Mouse (Mus musculus): ENCODE data around the gene Dzip3. TPM values are rescaled to one million over a fixed set of nuclear protein-coding genes. Genes with fewer than 3 reads are reported as not detected.
A peak's percentile ranks its signal among the peaks of the same experiment; 100 is the strongest.

Gene Dzip3
- polyA plus RNA-seq, 1 experiment from 2014 or later, result 80.9 TPM

DNA sequence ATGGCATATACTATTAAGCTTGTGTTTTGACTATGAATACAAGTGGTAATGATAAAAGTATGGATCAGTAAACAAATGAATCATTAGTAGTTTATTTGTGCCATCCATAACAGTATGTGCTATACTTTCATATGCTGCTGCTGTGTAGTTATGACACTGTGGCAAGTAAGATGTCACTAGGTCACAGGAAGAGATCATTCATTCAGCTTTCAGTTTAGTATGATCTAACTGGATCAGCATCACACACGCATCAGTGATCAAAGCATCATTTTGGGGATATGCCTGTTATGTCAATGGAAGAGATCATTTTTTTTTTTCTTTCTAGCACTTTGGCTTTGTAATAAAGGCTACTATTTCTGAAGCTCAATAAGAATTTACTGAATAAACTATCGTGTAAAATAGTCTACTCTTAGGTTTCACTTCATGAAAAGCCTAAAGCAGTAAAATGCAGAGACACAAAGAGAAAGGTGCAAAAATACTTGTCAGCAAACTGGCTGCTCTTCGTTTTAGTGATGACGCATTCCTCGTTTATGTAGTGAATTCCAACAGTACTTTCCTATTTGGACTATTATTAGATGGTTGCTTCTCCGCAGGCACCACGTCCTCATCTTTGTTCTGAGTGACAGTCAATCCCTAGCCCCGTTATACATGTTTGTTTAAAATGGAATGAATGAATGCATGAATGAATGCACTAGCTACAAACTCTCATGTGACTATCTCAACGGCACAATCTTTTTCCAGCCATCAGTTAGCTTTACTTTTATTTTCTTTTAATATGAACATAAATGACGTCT is 1.3 kb downstream of the Dzip3 start:
- Histone ChIP-seq H3K9me3 (ENCODE audit: control insufficient read depth, low read length) (no peaks in the 10 kb centered on the region), H3K4me1 (ENCODE audit: control insufficient read depth, insufficient read depth, low read length) (peaks cover 12% of the 10 kb centered on the region; the same call in 1 of the 2 replicates), H3K4me2 (ENCODE audit: low read length) (peak overlapping the region; percentile 76), H3K27me3 (ENCODE audit: control insufficient read depth, insufficient read depth, low read length) (no peaks in the 10 kb centered on the region), H3K27ac (replicated peaks; ENCODE audit: low read depth, low read length) (no peak overlapping the region), H3K9ac (replicated peaks; ENCODE audit: low read length) (peak overlapping the region; percentile 99), H3K36me3 (ENCODE audit: control insufficient read depth, insufficient read depth, low read length) (no peaks in the 10 kb centered on the region), H3K4me3 (replicated peaks; ENCODE audit: low read depth, low read length) (peak overlapping the region; percentile 86)
- 27% methylated on average over 10 of the region's 10 CpGs for WGBS
- ATAC-seq (ENCODE audit: low FRiP score, low TSS enrichment) (no peak), DNase-seq (peak; percentile 41)

DNA sequence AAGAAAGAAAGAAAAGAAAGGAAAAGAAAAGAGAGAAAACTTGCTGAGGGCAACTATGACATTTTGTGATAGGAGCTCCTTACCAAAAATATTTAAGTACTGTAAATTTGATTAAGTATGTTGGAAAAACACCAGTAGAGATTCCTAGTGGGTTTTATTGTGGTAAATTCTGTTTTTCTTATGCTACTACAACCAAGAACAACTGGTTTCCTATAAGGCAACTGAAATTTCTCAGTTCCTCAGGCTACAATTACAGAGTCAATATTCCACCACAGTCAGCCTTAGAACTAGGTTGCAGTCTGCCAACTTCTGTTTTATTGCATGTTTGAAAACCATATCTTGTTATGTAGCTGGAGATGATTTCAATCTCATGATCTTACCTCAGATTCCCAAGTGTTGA is 4.3 kb downstream of the Dzip3 start:
- DNase-seq (no peak), ATAC-seq (ENCODE audit: low FRiP score, low TSS enrichment) (no peak)
- no peak overlapping the region for H3K9ac ChIP-seq (replicated peaks; ENCODE audit: low read length)
- no peaks in the 10 kb centered on the region for H3K9me3 ChIP-seq (ENCODE audit: control insufficient read depth, low read length)
- no peak overlapping the region for H3K27ac ChIP-seq (replicated peaks; ENCODE audit: low read depth, low read length)
- no peak overlapping the region for H3K4me3 ChIP-seq (replicated peaks; ENCODE audit: low read depth, low read length)
- no peaks in the 10 kb centered on the region for H3K27me3 ChIP-seq (ENCODE audit: control insufficient read depth, insufficient read depth, low read length)
- H3K4me1 ChIP-seq (ENCODE audit: control insufficient read depth, insufficient read depth, low read length), result peaks cover 11% of the 10 kb centered on the region; the same call in 1 of the 2 replicates
- no peak overlapping the region for H3K4me2 ChIP-seq (ENCODE audit: low read length)
- no peaks in the 10 kb centered on the region for H3K36me3 ChIP-seq (ENCODE audit: control insufficient read depth, insufficient read depth, low read length)

DNA sequence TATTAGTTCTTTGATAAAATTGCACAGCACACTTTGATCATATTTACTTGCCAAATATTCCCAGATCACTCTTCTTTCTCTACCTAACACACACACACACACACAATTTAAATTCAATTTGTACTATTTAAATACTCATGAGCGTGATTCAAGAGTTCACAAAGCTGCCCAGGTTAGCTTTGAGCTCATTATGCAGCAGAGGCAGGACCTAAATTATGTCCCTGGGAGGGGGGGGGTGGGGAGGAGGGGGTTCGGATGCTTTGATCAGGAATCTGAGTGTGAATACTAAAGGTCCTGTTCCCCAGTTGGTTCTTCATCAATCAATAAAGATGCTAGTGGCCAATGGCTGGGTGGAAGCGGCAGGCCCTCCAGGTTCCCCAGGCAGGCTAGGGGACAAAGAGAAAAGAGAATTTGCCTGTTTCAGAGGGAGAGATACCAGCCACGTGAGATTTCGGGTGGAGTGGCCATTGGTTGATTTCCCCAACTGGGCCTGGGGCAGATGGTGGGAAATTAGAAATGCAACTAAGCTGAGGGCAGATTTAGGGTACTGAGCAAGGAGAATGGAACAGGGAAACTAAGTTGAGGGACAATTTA is 8.8 kb downstream of the Dzip3 start:
- ATAC-seq (ENCODE audit: low FRiP score, low TSS enrichment), result no peak
- Histone ChIP-seq H3K4me3 (replicated peaks; ENCODE audit: low read depth, low read length) (no peak overlapping the region), H3K9me3 (ENCODE audit: control insufficient read depth, low read length) (no peaks in the 10 kb centered on the region), H3K4me2 (ENCODE audit: low read length) (no peak overlapping the region), H3K36me3 (ENCODE audit: control insufficient read depth, insufficient read depth, low read length) (peaks cover 12% of the 10 kb centered on the region), H3K9ac (replicated peaks; ENCODE audit: low read length) (no peak overlapping the region), H3K27ac (replicated peaks; ENCODE audit: low read depth, low read length) (no peak overlapping the region), H3K27me3 (ENCODE audit: control insufficient read depth, insufficient read depth, low read length) (no peaks in the 10 kb centered on the region), H3K4me1 (ENCODE audit: control insufficient read depth, insufficient read depth, low read length) (0 out of 2 replicates have a peak, but pooled peaks cover 3% of the 10 kb centered on the region)
- no peak for DNase-seq
- 52% methylated on average over 5 of the region's 5 CpGs for whole genome bisulfite sequencing

DNA sequence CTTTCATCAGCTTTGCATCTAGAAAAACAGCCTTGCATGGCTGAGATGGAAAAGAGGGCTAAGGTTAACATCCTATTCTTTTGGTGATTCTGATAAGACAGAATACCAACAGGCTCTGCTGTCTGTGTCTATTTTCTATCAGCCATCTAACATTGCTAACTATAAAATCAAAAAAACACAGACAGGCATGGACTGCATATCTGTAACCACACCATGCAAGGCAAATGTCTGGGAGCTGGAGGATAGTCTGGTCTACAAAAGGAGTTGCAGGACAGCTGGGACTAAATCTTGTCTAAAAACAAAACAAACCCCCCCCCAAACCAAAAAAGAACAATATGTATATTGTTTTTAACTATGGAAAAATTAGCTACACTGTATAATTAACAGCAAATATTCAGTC is 14.0 kb downstream of the Dzip3 start:
- no peak overlapping the region for H3K9ac ChIP-seq (replicated peaks; ENCODE audit: low read length)
- no peaks in the 10 kb centered on the region for H3K27me3 ChIP-seq (ENCODE audit: control insufficient read depth, insufficient read depth, low read length)
- H3K4me3 ChIP-seq (replicated peaks; ENCODE audit: low read depth, low read length), result no peak overlapping the region
- no peak overlapping the region for H3K27ac ChIP-seq (replicated peaks; ENCODE audit: low read depth, low read length)
- H3K4me2 ChIP-seq (ENCODE audit: low read length), result no peak overlapping the region
- no peaks in the 10 kb centered on the region for H3K9me3 ChIP-seq (ENCODE audit: control insufficient read depth, low read length)
- H3K36me3 ChIP-seq (ENCODE audit: control insufficient read depth, insufficient read depth, low read length), result peaks cover 28% of the 10 kb centered on the region
- ATAC-seq (ENCODE audit: low FRiP score, low TSS enrichment) (no peak), DNase-seq (no peak)
- H3K4me1 ChIP-seq (ENCODE audit: control insufficient read depth, insufficient read depth, low read length), result no peaks in the 10 kb centered on the region

DNA sequence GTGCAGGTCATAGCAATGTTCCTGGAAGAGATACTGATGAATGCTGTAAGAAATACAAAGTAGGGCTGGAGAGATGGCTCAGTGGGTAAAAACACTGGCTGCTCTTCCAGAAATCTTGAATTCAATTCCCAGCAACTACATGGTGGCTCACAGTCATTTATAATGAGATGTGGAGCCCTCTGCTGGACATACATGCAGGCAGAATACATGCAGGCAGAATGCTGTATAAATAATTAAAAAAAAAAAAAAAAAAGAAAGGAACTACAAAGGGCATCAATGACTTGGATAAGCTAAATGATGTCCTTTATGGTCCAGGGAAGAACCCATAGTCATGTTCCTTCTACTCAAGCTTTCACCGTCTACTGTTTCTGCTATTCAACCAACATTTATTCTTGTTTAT is 20.4 kb downstream of the Dzip3 start:
- 96% methylated on average over 1 of the region's 1 CpGs for WGBS
- H3K9ac ChIP-seq (replicated peaks; ENCODE audit: low read length), result no peak overlapping the region
- no peak overlapping the region for H3K27ac ChIP-seq (replicated peaks; ENCODE audit: low read depth, low read length)
- DNase-seq (peak; percentile 48), ATAC-seq (ENCODE audit: low FRiP score, low TSS enrichment) (no peak)
- H3K4me3 ChIP-seq (replicated peaks; ENCODE audit: low read depth, low read length), result no peak overlapping the region
- peaks cover 34% of the 10 kb centered on the region for H3K36me3 ChIP-seq (ENCODE audit: control insufficient read depth, insufficient read depth, low read length)
- no peaks in the 10 kb centered on the region for H3K9me3 ChIP-seq (ENCODE audit: control insufficient read depth, low read length)
- no peak overlapping the region for H3K4me2 ChIP-seq (ENCODE audit: low read length)
- H3K27me3 ChIP-seq (ENCODE audit: control insufficient read depth, insufficient read depth, low read length), result no peaks in the 10 kb centered on the region
- H3K4me1 ChIP-seq (ENCODE audit: control insufficient read depth, insufficient read depth, low read length), result no peaks in the 10 kb centered on the region

DNA sequence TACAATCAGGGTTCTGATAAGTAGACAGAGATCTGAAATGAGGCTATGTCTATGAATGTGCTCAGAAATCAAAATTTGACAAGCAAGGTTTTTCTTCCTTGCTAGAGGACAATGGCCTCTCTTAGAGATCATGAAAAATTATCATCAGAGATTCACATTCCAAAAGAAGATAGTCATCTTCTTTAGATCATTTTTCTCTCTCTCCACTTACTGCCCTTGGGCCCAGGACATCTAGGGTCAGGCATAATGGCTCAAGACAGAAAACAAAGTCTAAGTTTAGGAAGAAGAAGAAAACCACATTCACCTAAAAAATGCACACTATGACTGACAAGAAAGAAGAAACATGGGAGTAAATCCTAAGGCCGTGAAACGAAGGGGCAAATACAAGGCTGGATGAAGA is 21.0 kb downstream of the Dzip3 start:
- DNase-seq (no peak), ATAC-seq (ENCODE audit: low FRiP score, low TSS enrichment) (no peak)
- no peak overlapping the region for H3K9ac ChIP-seq (replicated peaks; ENCODE audit: low read length)
- H3K4me3 ChIP-seq (replicated peaks; ENCODE audit: low read depth, low read length), result no peak overlapping the region
- no peaks in the 10 kb centered on the region for H3K4me1 ChIP-seq (ENCODE audit: control insufficient read depth, insufficient read depth, low read length)
- no peaks in the 10 kb centered on the region for H3K9me3 ChIP-seq (ENCODE audit: control insufficient read depth, low read length)
- peaks cover 28% of the 10 kb centered on the region for H3K36me3 ChIP-seq (ENCODE audit: control insufficient read depth, insufficient read depth, low read length)
- H3K4me2 ChIP-seq (ENCODE audit: low read length), result no peak overlapping the region
- no peaks in the 10 kb centered on the region for H3K27me3 ChIP-seq (ENCODE audit: control insufficient read depth, insufficient read depth, low read length)
- H3K27ac ChIP-seq (replicated peaks; ENCODE audit: low read depth, low read length), result no peak overlapping the region
- WGBS, result 93% methylated on average over 2 of the region's 2 CpGs

DNA sequence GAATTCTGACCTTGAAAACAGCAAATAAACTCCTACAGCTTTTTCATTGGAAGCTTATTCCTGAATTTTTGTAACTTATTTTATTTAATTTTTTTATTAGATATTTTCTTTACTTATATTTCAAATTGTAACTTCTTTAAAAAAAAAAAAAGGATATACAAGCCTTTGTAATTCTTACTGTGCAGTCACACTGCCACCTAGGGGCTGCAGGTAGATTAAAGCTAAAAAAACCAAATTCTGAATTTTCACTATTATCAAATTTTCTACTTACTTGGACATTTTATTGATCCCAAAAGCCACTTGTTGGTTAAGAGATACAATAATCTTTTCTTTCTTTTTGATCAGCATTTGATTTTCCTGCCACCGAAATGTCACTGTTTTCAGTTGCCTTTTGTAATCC is 52.2 kb downstream of the Dzip3 start:
- no peak overlapping the region for H3K9ac ChIP-seq (replicated peaks; ENCODE audit: low read length)
- H3K36me3 ChIP-seq (ENCODE audit: control insufficient read depth, insufficient read depth, low read length), result peaks cover 51% of the 10 kb centered on the region
- ATAC-seq (ENCODE audit: low FRiP score, low TSS enrichment) (no peak), DNase-seq (peak; percentile 73)
- no peak overlapping the region for H3K4me3 ChIP-seq (replicated peaks; ENCODE audit: low read depth, low read length)
- H3K27me3 ChIP-seq (ENCODE audit: control insufficient read depth, insufficient read depth, low read length), result no peaks in the 10 kb centered on the region
- 86% methylated on average over 1 of the region's 1 CpGs for WGBS
- no peak overlapping the region for H3K27ac ChIP-seq (replicated peaks; ENCODE audit: low read depth, low read length)
- H3K4me1 ChIP-seq (ENCODE audit: control insufficient read depth, insufficient read depth, low read length), result no peaks in the 10 kb centered on the region
- no peak overlapping the region for H3K4me2 ChIP-seq (ENCODE audit: low read length)
- no peaks in the 10 kb centered on the region for H3K9me3 ChIP-seq (ENCODE audit: control insufficient read depth, low read length)

DNA sequence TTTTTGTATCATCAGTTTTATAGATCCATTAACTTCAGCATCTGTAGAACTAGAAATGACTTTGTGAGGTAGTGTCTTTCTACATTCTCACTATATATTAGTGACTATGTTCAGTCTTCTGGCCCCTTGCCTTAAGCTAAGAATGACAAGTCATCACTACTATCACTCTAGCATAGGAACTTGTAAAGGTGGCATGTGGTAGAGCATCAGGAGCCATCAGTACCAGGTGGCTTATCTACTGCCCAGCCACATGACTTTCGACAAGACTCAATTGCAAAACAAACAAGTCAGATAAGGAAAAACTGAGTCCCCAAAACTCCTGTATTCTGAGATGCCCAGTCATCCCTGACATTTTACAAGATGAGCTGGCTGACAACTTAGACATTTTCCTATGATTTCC is 70.2 kb downstream of the Dzip3 start:
- 98% methylated on average over 1 of the region's 1 CpGs for WGBS
- Histone ChIP-seq H3K4me2 (ENCODE audit: low read length) (no peak overlapping the region), H3K4me3 (replicated peaks; ENCODE audit: low read depth, low read length) (no peak overlapping the region), H3K27me3 (ENCODE audit: control insufficient read depth, insufficient read depth, low read length) (no peaks in the 10 kb centered on the region), H3K9ac (replicated peaks; ENCODE audit: low read length) (no peak overlapping the region), H3K4me1 (ENCODE audit: control insufficient read depth, insufficient read depth, low read length) (no peaks in the 10 kb centered on the region), H3K36me3 (ENCODE audit: control insufficient read depth, insufficient read depth, low read length) (peaks cover 46% of the 10 kb centered on the region), H3K9me3 (ENCODE audit: control insufficient read depth, low read length) (no peaks in the 10 kb centered on the region), H3K27ac (replicated peaks; ENCODE audit: low read depth, low read length) (no peak overlapping the region)
- no peak for ATAC-seq (ENCODE audit: low FRiP score, low TSS enrichment)
- no peak for DNase-seq

DNA sequence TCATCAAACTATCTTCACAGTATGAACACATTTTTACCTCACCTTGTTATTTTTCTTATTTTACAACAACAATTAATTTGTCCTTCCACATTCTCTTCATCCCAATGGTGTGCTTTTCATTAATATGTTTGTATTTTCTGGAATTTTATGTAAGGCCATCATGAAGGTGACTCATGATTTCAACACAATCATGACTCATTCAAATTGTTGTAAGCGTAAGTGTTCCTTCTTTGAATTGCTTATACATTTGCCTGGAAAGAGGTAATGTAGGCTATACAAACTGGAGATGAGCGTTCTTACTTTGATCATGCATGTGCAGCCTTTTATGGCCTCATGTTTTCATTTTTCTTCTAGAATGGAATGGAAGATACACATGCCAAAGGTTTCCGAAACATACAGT is 80.8 kb downstream of the Dzip3 start:
- ATAC-seq (ENCODE audit: low FRiP score, low TSS enrichment), result no peak
- no peak overlapping the region for H3K27ac ChIP-seq (replicated peaks; ENCODE audit: low read depth, low read length)
- H3K4me1 ChIP-seq (ENCODE audit: control insufficient read depth, insufficient read depth, low read length), result no peaks in the 10 kb centered on the region
- H3K9ac ChIP-seq (replicated peaks; ENCODE audit: low read length), result no peak overlapping the region
- H3K36me3 ChIP-seq (ENCODE audit: control insufficient read depth, insufficient read depth, low read length), result no peaks in the 10 kb centered on the region
- H3K9me3 ChIP-seq (ENCODE audit: control insufficient read depth, low read length), result no peaks in the 10 kb centered on the region
- no peak overlapping the region for H3K4me2 ChIP-seq (ENCODE audit: low read length)
- no peak overlapping the region for H3K4me3 ChIP-seq (replicated peaks; ENCODE audit: low read depth, low read length)
- no peaks in the 10 kb centered on the region for H3K27me3 ChIP-seq (ENCODE audit: control insufficient read depth, insufficient read depth, low read length)
- no peak for DNase-seq
- WGBS, result 96% methylated on average over 3 of the region's 3 CpGs

Data from midbrain, embryonic 14.5 days (tissue).